Mouse (Mus musculus): ENCODE data around the gene Zfp281. TPM values are rescaled to one million over a fixed set of nuclear protein-coding genes. Genes with fewer than 3 reads are reported as not detected.

The Zfp281 gene
- total RNA-seq, 2 experiments from 2014 or later = 8.5 to 10.1 TPM

Other genes starting within 250 kb of the Zfp281 start
- gene Ddx59, start 209.6 kb upstream of the Zfp281 start, total RNA-seq (2021) = 10 to 100 TPM; 20.0 to 20.7 TPM
- gene Kif14, start 158.6 kb upstream of the Zfp281 start, total RNA-seq (2021) = under 1 TPM; 0.02 to 0.09 TPM

Measured in gastrocnemius, adult 18-20 months (tissue).